Mouse (Mus musculus): ENCODE measurements at regions not wholly inside any gene's neighbourhood (a gene's known extent, or its start where the extent isn't known, plus 50 kb on each side); places are given as distances from the start of the nearest gene placed in this dataset.

DNA sequence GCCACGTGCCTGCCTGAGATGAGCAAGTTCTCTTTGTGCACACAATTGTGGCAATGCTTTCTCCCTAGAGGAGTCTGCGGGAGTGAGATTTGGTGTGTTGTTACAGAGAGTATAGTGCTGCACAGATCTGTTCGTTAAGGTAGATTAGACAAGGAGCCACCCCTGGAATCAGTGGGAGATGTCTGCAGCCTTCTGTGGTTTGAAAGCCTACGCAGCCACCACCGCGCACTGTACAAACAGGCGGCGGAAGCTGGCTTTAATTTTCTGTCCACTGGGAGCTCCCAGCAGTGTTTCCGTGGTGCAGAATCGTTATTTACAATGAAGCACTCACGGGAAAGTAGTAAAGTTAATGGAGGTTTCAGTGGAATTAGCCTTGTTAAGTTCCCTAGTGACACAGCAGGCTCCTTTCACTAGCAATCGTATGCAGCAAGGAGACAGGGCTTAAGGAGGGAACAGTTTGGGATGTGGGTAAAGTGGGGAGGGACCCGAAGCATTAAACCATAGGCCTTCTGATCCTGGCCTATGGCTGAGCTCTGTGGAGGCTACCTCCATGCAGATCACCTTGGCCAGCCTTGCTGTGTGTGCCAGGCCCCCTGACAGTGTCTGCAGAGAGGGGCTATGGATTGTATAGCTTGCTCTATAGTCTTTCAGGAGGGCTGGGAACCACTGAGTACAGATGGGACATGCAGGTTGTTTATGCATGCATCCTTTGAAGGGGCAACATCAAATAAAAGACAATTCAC, 171.9 kb downstream of the 9530068E07Rik start:
- TF ChIP-seq CTCF (IDR thresholded peaks at IDR 0.05; ENCODE audit: low read depth): no peak
- no peak for TF ChIP-seq EP300 (IDR thresholded peaks at IDR 0.05; ENCODE audit: low read depth)

All from liver, postnatal 0 days (tissue).